Mouse (Mus musculus) testis, postnatal 14 days (tissue): ENCODE measurements around the gene Dock4.

Experiments
- DNase-seq: peaks from one replicate; pipeline ENCODE4 v3.0.0; 2021; ENCODE audit warnings: low spot score

Gene Dock4

DNA sequence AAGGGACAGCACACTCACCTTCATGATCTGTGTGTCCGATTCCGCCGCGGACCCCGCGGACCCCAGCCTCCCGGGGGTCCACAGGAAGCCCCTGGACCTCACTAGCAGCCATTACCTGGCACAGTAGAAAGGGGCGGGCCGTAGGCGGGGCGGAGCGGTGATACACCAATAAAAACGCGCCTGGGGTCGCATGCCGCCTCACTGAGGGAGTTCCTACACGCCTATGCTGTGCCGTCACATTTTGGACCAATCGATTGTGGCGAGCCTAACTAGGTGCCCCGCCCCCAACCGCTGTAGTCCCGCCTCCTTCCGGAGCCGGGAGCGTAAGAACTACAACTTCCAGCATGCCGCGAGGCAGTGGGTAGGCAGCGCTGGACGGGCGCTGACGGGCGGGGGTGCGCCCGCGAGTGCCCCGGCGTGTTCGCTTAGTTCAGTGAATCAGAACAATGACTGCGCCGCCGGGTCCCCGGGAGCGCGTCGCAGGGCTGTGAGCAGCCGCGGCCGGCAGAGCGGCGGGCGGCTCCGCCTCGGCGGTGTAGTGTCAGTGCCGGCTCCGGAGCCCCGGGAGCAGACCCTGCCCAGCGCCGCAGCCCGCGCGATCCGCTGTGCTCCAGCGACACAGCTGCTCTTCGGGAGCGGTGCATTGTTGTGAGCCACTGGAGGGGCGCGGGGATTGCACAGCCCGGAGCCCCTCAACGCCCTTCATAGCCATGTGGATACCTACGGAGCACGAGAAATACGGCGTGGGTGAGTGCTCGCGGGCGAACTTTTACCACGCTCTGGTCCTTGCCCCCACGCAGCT, at the start of gene Dock4, which contains the start of gene Zfp277:
Dock4 (plus strand) TSS at position 305 of the 802 bp plus-strand sequence.
Zfp277 (minus strand) TSS at position 255 of the 802 bp plus-strand sequence.
- peak; percentile 98 for DNase-seq

DNA sequence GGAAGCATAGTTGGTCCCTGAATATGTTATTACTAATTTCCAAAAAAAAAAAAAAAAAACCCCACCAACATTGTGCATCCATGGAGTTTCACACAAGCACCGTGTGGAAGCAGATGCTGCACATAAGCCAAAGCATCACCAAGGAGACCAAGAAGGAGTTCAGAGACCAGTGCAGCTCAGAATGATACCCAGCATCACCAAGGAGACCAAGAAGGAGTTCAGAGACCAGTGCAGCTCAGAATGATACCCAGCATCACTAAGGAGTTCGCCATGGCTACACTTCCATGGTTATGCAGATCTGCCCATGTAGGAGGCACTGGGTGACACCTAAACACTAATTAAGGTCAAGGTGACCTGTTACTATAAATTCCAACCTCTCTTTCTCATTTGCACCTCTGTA, 46.8 kb upstream of the Dock4 start:
- no peak for DNase-seq

GRCm38 (mm10) chr12:40399386-40399785, 46.4 kb upstream of the Dock4 start:
- no peak for DNase-seq

- no peak for DNase-seq
Observed at GRCm38 (mm10) chr12:40399812-40400211, 45.9 kb upstream of the Dock4 start.

DNA sequence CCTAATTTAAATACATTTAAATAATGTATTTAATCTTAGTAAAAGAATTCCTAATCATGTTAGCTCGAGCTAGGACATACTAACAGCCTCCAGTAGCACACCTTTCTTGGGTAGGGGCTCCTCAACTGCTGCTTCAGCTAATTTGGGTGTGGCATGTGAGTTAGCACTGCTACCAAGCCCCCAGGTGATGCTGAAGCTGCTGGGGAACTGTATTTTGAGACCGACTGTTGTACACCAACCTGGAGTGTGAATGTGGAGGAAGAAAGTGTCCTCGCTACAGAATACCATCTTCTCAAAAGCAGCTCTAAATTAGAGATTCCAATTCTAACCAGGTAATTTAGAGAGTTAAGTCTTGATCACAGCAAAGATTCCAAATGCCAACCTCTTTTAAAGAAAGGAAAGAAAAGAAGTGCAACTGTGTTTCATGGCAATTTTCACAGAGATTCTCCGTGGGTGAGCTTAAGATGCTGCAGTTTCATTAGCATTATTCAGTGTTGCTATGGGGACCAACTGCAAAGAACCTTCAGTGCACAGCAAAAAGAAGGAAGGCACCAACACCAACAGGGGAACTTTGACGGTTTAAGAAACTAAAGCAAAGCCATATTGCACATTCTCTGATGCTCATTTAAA, 31.0 kb upstream of the Dock4 start:
- no peak for DNase-seq

DNA sequence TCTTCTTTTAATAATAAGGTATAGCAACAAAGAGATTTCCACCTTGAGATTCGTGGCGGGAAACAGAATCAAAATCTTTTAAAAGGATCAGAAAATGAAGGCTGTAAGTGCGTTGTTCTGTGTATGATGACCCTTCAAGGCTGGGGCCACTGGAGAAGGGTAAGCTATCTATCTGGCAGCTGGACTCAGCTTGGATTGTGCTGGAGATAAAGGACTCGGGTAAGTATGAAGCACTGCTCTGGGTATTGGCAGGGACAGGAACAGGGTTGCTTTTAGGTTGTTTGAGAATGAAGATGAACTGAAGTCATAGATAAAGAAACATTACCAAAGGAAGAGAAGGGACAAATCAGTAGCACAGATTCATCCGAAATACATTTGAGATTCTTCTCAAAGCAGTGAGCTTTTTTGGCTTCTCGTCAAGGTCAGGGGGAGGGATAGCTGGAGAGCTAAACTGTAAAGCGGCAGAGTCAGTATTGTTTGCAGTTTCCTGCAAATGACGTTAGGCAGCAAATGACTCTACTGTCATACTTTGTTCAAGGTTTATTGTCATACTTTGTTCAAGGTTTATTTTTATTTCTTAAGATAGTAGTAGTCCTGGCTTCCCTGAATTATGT, 30.3 kb upstream of the Dock4 start:
- DNase-seq: no peak

- DNase-seq: no peak
Observed at GRCm38 (mm10) chr12:40417257-40417656, 28.5 kb upstream of the Dock4 start.

DNA sequence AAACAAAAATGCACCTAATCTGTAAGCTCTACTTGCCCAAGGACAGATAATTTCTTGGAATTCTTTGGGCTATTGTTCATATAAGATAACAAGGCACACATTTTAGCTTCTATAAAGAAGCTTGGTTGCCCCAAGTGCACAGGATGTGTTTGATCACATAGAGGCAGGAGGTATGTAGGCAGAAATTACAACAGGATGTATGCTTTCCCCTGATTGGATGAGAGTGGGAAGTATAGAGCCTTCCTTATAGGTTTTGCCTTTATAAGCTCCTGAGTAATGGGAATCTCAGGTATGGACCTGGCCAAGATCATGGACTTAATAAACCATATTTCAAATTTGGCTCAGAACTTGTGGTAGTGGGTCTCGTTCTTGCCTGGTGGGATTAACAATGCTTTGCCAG, 20.8 kb upstream of the Dock4 start:
- no peak for DNase-seq

GRCm38 (mm10) chr12:40427606-40428005, 18.1 kb upstream of the Dock4 start:
- no peak for DNase-seq

DNA sequence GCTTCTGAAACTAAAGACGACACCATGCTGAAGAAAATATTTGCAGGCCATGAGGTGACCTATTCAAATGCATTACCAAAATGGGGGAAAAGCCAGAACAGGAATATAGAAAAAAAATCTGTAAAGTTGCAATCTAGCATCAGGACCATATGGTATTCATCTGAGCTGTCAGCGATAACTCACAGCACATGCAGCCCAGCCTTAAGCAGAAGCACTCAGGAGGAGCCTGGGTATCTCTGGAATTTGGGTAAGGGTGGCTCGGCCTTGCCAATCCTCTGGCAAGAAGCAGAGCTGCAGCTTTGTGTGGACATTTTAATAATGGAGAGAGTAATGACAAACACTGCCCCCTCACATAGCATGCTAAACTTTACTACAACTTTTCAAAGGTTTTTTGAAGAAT, 15.8 kb upstream of the Dock4 start:
- DNase-seq: no peak

GRCm38 (mm10) chr12:40431075-40431474, 14.7 kb upstream of the Dock4 start:
- no peak for DNase-seq

DNA sequence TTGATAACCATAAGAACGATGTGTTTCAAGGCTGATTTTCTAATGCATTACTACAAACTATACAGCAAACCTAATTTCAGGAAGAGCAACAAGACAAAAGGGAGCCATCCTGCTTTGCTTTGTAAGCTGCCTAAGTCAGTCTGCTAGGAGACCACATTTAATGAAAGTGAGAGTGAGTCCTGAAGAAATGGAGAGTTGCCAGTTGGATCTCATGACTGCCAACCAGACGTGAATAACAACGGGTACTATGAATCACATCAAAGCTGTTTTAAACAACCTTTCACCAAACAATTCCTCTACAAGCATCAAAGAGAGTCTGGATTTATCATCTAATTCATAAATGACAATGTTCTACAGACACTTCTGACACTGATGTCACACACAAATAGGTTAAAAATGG, 11.7 kb upstream of the Dock4 start:
- DNase-seq: no peak

GRCm38 (mm10) chr12:40438049-40438448, 7.7 kb upstream of the Dock4 start:
- no peak for DNase-seq

- no peak for DNase-seq
Observed at GRCm38 (mm10) chr12:40445206-40445605, 546 bp upstream of the Dock4 start.

DNA sequence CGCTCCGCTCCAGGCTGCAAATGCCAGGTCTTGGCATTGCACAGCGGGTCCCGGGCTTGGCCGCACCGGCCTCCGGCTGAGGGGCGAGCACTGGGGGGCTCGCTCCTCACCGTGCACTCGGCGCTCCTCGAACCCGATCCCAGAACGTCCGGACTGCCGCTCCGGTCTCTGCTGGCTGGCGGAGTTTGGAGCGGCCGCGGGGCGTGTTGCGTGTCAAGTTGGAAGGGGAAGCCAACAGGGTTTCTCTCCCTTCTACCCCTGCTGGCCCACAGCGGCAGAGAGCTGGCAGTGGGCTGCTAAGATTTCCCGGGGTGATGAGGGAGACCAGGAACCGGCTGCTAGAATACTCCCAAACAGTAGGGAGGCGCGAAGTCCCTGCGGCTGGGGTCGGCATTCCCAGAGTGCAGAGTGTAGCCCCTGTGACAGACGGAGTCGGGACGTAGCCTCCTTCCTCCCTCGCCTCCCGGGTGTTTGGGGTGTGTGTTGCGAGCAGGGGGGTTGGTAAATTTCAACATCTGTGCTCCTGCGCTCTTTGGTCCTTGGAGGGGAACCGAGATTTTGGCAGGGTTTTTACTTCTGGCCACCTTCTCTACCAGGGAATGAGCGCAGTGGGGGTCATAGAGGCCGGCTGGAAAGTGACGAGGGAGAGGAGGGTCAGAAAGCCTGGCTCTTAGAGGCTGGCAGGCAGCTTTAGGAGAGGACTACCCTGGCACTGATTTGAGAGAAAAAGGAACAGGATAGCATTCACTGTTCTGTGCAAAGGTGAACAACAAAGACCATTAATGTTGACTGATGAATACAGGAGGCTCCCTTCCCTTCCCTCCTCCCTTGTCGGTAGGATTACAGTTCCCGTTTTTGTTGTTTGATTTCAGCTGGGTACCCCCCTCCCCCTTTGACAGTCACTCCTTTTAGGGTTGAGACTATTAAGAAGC, 964 bp downstream of the Dock4 start:
- no peak for DNase-seq

GRCm38 (mm10) chr12:40447561-40448355, 2.0 kb downstream of the Dock4 start:
- DNase-seq: no peak

DNA sequence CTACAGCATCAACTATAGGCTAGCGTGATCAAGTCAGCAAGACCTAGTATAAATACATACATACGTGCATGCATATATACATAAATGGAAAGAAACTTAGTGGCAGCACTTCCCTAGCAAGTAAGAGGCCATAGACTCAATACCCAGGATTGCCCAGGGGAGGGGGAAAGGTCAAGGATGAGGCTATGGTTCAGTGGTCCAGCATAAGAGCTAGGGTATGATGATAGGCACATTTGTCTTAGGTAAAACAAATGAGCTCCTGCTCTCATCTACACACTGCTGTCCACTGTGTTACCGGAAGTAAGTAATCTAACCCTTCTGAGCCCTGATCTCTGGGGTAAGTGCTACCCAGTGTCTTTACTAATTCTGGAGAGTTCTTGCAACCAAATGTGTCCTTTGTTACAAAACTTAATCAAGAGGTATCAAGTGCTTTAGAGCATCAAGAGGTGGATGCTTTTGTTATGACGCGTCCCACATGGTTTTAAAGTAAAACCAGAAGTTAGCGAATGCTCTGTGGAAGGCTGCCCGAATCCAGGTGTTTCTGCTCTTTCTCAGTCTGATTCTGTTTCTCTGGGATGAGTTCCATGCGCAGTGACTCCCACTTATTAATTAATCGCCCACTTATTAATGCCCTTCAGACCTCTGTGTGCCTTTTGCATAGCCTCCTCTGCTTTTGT, 3.5 kb downstream of the Dock4 start:
- DNase-seq: no peak

DNA sequence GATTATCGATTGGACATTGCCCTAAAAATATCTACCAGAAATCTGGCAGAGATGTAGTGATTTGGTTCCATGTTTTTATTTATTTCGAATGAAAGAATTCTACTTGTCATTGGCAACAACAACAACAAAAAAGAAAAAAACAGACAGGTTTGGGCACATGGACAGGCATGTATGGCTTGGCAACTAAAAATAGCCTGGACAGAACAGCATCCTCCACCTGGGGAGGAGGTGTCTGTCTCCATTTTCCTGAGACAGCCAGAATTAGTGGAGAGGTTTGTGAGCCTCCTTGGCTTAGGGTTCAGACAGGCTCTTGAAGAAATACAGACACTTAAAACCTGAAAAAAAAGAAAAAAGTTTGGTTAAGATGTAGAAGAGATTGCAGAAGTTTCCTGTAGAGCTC, 10.8 kb downstream of the Dock4 start:
- no peak for DNase-seq

GRCm38 (mm10) chr12:40458977-40459376, 13.2 kb downstream of the Dock4 start:
- DNase-seq: no peak

GRCm38 (mm10) chr12:40459673-40460265, 14.0 kb downstream of the Dock4 start:
- DNase-seq: no peak
